Mouse (Mus musculus): ENCODE data around the gene Crip1.

Crip1 gene

GRCm38 (mm10) chr12:113148381-113149035 is 2.4 kb downstream of the Crip1 start:
- peak; percentile 76 for DNase-seq

DNA sequence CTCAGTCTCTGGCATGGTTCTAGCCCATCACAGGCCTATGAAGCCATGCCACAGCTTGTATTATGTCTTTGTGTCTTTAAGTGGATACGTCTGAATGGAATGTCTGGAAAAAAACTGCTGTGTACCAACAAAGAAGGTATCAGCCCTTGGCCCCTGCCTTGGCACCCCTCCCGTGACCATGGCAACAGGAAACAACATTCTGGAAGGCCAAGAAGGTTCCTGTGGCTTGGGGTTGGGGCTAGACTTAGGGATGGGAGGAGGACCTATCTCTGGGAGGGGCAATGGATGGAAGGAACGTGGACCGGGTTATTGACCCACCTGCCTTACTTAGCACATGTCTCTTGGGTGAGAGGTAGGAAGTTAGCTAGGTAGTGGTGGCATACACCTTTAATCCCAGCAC is 3.2 kb downstream of the Crip1 start:
- DNase-seq, result peak; percentile 57

DNA sequence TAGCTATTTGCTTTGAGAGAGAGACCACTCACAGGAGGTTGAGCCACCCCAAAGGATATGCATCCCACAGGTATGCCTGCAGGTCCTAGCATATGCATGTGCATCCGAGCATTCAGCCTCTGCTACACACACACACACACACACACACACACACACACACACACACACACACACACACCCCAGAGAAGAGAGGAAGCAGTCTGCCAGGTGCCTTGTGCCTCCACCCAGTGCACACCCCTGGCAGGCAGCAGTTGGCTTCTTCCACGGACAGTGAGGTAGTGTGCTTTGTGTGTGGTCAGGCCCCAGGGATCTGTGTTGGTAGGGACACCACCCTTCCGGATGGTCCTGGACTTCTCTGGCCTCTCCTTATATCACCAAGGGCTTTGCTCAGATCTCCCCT is 3.8 kb downstream of the Crip1 start:
- DNase-seq, result no peak

DNA sequence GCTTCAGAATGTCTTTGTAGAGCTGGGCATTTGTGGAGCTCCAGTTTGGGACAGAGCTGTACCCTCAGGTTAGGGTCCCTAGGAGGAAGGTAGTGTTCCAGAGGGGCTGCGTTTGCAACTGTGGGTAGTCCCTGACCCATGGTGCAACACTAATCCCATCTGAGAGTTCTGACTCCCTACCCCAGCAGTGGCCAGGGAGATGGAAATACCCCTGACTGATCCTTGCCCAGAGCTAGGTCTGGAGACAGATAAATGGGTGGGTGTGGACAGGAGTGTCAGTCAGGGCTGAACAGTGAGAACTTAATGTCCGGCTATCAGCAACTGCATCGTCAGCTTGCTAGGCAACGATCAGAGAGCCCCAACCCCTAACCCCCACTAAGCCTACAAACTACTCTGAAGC is 4.5 kb downstream of the Crip1 start:
- DNase-seq, result no peak

DNA sequence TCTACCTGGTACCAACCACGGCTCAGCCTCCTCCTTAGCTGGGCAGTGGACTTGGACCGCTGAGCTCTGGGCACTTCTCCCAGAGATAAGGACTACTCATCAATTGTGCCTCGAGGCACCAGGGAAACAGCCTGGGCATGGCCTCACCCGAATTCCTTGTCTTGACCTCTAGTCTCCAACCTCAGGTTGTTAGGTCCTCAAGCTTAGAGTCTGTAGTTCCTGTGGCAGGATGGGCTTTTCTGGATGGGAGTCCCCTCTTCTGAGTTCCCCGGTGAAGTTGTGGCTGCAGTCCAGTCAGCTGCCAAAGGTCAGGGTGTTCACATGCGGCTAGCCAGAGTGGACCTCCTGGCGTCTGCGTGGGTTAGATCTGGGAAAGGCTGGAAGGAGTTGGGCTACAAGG is 4.9 kb downstream of the Crip1 start:
- DNase-seq, result no peak

DNA sequence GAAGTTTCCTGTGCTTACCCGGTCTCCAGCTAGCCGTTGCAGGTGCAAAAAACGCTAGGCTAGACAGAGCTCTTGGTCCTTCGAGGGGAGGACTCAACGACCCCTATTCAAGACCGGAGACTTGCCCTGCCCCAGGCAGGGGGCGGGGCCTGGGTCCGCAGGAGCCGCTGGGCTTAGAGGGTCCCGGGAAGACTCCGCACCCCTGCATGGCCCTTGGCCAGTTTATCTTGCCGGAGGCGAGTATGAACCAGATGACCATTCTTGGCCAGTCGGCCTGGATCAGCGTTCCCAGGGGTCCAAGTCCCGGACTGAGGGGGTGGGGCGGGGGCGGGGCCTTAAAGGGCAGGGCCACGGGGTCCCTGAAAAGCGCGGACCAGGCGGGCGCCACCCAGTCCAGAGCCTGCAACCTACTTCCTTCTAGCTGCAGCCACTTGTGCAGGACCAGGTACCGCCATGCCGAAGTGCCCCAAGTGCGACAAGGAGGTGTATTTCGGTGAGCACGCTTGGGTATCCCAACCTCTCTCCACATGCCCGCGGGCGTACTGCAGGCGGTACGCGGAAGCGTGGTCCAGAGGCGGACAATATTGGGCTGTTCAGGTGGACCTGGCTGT is 5.7 kb downstream of the Crip1 start:
- peak; percentile 73 for DNase-seq

DNA sequence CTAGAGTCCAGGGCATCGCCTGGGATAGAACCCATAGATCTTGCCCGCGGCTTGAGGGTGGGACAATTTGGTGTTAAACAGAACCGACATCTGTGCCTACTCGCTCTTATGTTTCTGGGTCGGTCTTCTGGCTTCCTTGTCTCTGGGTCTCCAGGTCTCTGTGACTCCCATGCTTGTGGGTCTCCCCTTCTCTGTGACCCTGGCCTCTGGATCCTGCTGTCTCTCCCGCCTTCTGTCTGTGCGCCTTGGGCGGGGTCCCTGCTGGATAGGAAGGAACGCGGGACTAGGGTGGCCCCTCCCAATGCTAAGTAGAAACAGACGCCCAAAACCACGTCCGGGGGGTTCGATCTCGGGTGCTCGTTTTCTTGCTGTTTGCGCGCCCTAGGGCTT is 6.2 kb downstream of the Crip1 start:
- DNase-seq, result peak; percentile 48

- no peak for DNase-seq
These were observed 6.9 kb downstream of the Crip1 start for GRCm38 (mm10) chr12:113152991-113153525.

DNA sequence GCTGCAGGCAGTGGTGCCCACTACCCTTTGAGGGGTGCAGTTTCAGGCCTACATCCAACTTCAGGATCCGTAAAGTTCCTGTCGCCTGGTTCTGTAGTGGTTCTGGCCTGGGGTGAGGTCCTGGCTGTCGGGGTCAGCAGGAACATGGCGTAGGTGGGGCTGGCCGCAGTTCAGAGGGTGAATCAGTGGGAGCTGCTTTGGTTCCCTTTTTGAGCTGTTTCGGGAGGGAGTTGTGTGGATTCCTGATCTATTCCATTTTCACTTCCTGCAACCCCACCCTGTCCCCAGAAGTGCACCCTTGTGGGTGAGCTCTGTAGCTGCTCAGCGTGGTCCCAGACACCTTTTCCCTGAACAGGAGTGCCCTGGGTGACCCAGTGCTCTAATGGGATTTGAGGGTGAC is 7.9 kb downstream of the Crip1 start:
- DNase-seq, result no peak

DNA sequence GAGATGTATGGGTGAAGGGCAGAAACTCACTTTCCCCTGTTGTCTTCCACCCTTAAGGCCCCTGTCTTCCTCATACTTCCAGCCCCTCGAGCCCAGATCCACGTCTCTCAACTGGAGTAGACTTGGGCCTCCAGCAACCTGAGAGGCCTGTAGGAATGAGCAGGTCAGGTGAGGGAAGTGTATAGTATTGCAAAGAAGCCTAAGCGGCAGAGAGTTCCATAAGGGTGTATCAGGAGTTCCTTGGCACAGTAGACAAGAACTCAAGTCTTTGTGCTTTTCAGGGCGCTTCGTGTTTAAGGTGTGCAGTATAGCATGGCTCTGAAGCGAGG is 8.6 kb downstream of the Crip1 start:
- DNase-seq, result no peak

DNA sequence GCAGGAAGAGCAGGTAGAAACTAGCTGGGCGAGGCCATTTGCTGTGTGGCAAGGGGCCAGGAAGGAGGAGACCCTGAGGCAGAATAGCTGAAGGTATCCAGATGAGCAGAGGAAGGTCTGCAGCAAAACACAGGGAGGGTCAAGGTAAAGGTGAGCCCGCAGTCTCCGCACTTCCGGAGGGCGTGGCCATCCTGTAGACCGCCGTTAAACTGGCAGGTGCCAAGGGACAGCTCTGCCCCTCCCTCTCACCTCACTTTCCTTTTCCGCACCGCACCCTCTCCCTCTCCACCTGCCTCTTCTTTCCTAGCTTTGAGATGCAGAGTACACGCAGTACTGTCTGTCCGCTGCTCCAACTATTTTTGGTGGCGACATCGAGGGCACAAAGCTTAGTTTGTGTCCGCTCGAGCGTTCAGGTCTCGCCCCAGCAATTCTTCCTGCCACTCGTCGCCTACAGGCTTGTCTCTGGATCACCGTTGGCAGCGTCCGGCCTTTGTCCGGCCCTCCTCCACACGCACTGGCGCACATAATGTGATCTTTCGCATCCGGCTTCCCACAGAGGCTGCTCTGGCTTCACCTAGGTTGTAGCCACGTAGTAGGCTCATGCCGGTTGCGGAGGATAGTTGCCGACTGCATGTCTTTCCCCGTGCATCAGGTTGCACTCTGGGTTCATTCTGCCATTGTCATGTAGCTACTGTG is 9.1 kb downstream of the Crip1 start:
- DNase-seq, result peak; percentile 66

DNA sequence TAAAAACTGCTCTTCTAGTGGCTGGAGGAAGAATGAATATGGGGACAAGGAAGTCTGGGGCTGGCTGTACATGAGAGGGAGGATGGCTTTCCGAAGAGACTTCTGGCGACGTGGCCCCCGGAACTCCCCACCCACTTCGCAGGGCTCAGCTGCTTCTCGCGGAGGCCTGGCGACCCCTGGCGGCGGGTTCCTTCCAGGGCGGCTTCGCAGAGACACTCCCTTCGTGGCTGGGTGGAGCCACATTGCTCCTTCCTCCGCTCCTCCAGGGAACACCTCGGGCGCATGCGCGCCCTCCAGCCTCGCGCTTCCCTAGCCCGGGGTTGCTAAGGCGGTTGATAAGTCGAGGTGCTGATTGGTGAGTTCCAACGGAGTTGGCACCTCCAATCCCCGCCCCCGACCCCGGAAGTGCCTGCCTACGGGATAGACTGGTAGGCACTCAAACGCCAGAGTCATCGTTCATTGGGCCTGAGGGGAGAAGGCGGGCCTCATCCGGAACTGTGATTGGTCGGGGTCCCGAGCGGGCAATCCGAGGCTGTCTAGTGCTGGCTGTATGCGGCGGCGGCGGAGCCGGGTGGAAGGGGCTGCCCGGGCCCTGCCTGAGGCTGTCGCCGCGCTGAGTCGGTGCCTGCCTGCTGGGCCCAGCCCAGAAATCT is 9.9 kb downstream of the Crip1 start, which contains the start of gene Tedc1:
Tedc1 (plus strand) TSS at position 535 of the 653 bp plus-strand sequence.
- DNase-seq, result peak; percentile 100

DNA sequence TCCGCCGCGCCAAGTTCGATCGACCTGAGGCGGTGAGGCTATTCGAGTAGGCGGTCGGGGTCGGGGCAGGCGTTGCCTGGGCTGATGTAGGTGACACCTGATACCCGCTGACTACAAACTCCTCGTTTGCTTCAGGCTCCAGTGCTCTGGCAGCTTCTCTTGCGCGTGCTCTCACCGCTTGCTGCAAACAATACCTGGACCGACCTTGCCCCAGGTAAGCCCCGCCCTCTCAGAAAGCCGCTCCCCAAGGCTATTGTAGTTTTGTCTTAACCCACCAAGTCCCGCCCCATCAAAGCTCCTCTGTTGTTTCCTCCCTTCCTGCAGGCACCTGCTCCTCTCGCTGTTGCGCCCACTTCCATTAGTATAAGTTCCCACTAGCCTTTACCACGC is 10.4 kb downstream of the Crip1 start:
- DNase-seq, result no peak

- no peak for DNase-seq
These were observed 10.9 kb downstream of the Crip1 start for GRCm38 (mm10) chr12:113157002-113157401.

DNA sequence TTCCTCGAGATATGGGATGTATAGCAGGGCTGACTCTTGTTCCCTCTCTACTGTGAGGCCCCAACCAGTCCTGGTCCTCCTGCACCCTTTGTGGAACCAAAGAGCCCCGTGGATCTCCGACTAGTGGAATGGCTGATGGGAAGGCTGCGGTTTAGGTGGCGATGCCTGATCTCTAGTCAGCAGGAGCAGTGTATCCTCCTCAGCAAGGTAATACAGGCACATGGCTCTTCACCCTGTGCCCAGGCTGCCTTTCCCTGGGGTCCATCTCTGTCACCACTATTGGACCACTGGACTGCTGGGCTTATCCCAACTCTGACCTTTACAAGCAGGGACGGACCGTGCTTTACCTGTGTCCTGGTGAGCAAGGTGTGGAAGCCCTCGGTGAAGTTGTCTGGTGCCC is 11.4 kb downstream of the Crip1 start:
- no peak for DNase-seq

GRCm38 (mm10) chr12:113157971-113158370 is 11.9 kb downstream of the Crip1 start:
- DNase-seq, result no peak

DNA sequence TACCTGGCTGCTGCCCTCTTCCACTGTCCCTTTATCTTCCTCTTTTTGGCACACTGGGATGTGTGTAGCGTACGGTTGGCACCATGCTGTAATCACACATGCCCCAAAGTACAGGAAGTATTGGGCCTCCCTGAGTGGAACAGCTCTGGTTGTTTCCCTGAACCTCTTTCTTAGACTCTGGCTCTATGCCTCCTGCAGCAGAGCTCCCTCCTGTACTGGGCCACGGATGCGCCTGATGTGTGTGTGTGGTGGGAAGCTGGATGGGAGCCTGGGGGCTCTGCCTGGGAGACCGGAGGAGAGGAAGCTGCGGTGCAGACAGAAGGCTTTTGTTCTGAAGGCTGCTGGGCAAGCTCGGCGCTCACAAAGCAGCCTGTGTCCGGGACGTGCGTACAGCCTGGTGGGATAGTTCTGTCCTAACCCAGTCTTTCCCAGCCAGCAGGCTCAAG is 17.5 kb downstream of the Crip1 start:
- no peak for DNase-seq

- DNase-seq, result no peak
These were observed 22.0 kb downstream of the Crip1 start for GRCm38 (mm10) chr12:113168031-113168536.

GRCm38 (mm10) chr12:113176960-113177725 is 31.0 kb downstream of the Crip1 start:
- DNase-seq, result no peak

DNA sequence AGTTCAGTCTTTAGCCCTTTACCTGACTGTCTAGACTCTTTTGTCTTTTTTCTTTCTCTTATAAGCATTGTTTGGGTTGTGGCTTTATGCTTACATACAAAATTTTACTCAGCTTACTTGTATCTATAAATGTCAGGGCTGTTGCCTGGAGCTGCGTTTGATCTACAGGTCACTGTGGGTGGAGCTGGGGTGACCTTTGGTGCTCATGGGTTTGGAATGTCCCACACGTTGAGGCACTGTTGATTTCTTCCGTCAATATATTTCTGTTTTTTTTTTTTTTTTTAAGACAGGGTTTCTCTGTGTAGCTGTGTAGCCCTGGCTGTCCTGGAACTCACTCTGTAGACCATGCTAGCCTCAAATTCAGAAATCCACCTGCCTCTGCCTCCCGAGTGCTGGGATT is 34.9 kb downstream of the Crip1 start:
- DNase-seq, result no peak

- no peak for DNase-seq
These were observed 38.8 kb downstream of the Crip1 start for GRCm38 (mm10) chr12:113184945-113185344.

DNA sequence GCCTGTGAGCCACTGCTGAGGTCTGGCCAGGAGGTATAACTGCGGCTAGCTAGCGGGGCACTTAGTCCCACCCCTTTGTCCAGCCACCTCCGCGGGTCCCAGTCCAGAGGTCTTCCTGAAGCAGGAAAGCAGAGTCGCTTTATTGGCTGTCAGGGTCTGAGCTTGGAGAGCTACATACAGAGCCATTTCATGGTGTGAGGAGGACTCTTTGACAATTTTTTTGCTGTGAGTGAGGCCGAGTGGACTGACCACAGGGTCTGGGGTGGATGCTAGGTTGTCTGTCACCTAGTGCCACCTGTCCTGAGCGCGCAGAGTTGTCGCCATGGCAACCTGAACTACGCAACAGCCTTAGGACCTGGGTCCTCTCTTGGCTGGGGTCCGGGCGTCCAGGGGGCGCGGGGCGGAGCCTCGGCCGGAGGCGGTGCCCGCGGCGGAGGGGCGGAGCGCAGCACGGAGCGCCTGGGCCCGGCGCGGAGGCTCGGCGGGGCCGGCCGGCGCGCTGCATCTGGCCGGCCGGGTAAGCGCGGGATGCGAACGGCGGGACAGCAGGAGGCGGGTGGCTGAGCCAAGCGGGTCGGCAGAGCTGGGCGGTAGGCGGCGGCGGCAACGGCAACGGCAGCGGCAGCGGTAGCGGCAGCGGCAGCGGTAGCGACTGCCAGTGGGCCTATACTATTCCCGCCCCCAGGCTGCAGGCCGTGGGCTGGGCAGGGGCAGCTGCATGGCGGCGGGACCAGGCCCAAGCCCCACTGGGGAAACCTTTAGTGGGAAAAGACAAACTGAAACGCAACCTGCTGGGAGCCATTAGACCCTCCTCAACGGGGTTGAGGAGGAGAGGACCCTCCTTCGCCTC is 39.6 kb downstream of the Crip1 start, which contains the start of gene Tmem121:
Tmem121 (plus strand) TSS at position 489 of the 850 bp plus-strand sequence.
- no peak for DNase-seq

Data from lung, postnatal 14 days (tissue).